Mouse (Mus musculus): Measurements from ENCODE around the gene Timm50.

Gene Timm50

GRCm38 (mm10) chr7:28311926-28312543, at the start of gene Timm50:
TSS of gene Timm50 (minus strand) at chr7:28312072.
- DNase-seq (ENCODE audit: low read depth), result peak; percentile 96

DNA sequence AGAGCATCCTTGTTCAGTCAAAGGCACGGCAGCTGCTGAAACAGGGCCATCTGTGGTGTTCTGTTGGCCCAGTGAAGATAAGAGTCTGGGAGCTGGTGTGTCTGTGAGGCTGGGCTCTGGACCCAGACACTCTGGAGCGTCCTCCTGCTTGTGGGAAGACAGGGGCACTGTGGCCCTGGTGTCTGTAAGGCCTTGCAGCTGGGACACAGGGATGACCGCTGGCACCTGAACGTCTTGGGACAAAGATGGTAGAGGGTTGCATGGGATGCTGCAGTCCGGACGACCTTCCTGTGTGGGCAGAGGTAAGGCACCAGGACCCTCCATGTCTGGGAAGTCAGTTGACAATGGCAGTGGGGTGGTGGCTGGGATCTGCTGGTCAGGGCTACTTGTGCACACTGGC, 48.4 kb upstream of the Timm50 start:
- DNase-seq (ENCODE audit: low read depth), result no peak

DNA sequence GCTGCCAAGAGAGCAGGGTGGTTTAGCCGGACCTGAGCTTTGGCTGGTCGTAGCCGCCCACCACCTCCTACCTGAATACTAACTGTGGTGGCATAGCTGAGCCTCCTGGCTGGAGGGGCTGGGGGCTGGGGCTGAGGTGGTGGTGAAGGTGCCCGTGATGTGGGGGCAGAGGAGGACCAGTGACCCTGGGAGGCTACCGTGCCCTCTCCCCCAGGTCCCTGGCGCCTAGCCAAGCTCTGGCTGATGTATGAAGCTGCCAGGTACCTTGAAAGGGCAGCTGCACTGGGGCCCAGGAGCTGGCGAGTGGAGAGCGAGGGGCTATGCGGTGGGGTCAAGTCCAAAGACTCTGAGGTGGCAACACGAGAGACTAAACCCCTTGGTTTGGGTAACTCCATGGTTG, 48.0 kb upstream of the Timm50 start:
- no peak for DNase-seq (ENCODE audit: low read depth)

- DNase-seq (ENCODE audit: low read depth), result no peak
These were observed 46.6 kb upstream of the Timm50 start for GRCm38 (mm10) chr7:28358431-28358830.

DNA sequence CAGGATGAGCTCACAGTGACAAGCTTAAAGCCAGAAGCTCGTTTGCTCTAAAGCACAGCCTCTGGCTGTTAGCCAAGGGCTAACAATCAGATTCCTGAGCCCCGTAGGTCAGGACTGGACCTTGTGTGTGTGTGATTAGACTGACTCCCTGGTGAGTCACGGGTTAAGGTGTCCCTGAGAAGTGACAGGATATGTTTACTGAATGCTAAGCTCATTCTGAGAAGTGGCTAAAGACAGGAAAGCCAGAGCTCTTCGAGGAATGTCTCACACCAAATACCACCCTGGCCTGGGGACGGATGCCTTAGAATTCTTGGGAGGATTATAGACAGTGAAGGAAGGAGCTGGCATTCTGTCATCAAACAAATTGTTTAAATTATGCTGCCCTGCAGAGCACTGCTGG, 46.1 kb upstream of the Timm50 start:
- peak; percentile 74 for DNase-seq (ENCODE audit: low read depth)

DNA sequence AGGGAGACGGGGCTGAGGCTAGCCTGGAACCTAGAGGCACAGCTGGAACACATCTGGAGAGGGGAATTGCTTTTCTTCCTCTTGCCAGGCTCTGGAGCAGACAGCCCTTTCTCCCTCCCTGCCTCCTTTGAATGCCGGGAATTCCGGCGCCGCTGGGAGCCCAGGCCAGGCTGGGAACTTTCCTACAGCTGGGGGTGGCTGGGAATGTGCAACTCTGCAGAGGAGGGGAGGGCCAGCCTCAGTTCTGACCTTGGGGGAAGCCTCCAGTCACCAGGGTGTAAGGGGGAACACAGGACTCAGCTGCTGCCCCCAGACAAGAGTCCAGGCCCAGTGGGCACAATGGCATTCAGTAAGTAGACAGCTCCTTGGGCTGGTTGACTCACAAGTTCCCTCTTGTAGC, 45.1 kb upstream of the Timm50 start:
- DNase-seq (ENCODE audit: low read depth), result no peak

DNA sequence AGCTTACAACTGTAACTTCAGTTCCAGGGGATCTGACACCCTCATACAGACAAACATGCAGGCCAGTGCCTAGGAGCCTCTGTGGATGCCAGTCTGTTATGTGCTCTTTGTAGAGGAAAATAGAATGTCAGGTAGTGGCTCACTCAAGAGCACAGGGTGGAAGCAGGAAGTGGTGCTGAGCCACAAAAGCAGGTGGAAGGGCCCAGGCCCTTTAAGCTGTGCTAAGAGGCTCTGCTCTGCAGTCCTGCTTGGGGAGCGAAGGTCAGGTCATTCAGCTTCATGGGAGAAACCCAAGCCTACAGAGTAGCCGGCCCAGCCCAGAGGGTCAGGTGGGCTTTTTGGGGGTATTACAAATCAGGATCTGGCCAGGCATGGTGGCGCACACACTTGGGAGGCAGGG, 43.3 kb upstream of the Timm50 start:
- no peak for DNase-seq (ENCODE audit: low read depth)

DNA sequence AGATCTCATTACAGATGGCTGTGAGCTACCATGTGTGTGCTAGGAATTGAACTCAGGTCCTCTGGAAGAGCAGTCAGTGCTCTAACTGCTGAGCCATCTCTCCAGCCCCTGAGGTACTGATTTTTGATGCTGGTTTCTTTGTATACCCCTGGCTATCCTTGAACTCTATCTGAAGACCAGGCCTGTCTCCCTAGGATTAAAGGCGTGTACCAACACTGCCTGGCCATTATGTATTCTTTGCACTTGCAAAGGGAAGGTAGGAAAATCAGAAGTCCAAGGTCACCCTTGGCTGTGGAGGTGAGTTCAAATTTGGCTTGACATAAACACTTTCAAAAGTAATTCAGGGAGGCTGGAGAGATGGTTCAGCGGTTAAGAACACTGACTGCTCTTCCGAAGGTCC, 42.7 kb upstream of the Timm50 start:
- DNase-seq (ENCODE audit: low read depth), result no peak

GRCm38 (mm10) chr7:28354113-28354581, 42.3 kb upstream of the Timm50 start:
- no peak for DNase-seq (ENCODE audit: low read depth)

- no peak for DNase-seq (ENCODE audit: low read depth)
These were observed 41.4 kb upstream of the Timm50 start for GRCm38 (mm10) chr7:28353267-28353666.

GRCm38 (mm10) chr7:28351676-28352191, 39.9 kb upstream of the Timm50 start:
- peak; percentile 46 for DNase-seq (ENCODE audit: low read depth)

DNA sequence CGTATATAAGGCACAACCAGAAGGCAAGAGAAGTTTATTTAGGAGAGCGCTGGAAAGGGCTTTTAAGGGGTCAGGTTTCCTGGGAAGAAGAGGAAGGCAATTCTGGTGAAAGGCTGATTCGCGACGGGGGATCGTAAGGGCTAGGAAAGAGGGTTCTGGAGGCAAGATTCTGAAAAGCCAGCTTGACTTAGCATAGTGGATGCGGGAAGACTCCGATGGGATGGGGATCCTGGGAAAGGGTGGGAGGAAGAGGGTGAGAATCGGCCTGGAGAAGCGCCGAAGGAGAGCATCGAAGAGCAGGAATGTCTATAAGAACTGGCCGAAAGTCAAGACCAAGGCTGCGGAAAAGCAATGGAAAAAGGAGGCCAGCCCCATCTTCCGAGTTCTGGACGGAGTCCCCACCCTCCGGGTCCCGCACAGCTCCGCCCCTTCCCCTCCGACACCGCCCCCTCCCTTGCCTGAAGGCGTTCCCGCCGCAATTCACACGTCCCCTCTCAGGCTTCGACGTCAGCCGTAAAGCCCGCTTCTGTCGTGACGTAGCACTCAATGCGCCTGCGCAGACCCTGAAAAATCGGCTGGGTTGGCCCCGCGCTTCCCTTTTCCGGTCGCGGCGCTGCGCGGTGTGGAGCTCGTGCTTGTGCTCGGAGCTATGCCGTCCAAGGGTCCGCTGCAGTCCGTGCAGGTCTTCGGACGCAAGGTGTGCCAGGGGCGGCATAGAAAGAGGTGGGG, 38.4 kb upstream of the Timm50 start, which contains the start of gene Rps16:
Rps16 (plus strand) TSS at position 498 of the 729 bp plus-strand sequence.
- DNase-seq (ENCODE audit: low read depth), result peak; percentile 98

- peak; percentile 62 for DNase-seq (ENCODE audit: low read depth)
These were observed 36.7 kb upstream of the Timm50 start for GRCm38 (mm10) chr7:28348601-28349000.

DNA sequence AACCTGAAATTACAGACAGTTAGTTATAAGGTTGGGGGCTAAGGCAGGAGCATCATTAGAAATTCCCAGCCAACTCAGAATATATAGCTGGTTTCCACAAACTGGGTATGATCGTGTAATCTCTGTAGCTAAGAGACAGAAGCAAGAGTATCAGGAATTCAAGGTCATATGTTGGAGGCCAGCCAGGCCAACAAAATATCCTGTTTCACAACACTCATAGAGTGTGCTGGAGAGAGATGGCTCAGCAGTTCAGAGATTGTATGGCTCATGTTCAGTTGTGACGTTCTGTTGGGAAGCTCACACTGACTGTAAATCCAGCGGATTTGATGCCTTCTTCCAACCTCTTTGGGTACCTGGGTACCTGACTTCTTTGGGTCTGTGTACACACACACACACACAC, 35.9 kb upstream of the Timm50 start:
- DNase-seq (ENCODE audit: low read depth), result peak; percentile 92

DNA sequence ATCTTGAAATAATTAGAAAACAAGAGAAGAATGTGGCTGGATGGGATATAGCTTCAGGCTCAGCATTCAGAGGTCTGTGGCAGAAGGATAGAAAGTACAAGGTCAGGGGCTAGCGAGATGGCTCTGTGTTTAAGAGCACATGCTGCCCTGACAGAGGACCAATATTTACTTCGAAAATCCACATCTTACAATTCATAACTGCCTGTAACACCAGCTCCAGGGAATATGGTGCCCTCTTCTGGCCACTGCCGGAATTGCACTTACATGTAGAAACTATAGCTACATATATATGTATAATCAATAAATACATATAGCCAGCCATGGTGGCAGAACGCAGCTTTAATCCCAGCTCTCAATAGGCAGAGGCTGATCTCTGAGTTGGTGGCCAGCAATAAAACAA, 32.8 kb upstream of the Timm50 start:
- peak; percentile 83 for DNase-seq (ENCODE audit: low read depth)

- DNase-seq (ENCODE audit: low read depth), result no peak
These were observed 29.5 kb upstream of the Timm50 start for GRCm38 (mm10) chr7:28341381-28341780.

GRCm38 (mm10) chr7:28339213-28339917, 27.5 kb upstream of the Timm50 start:
- peak; percentile 94 for DNase-seq (ENCODE audit: low read depth)

GRCm38 (mm10) chr7:28338108-28338998, 26.5 kb upstream of the Timm50 start, which contains the start of gene Supt5:
TSS of gene Supt5 (minus strand) at chr7:28338746.
- DNase-seq (ENCODE audit: low read depth), result peak; percentile 99

GRCm38 (mm10) chr7:28335471-28335870, 23.6 kb upstream of the Timm50 start:
- DNase-seq (ENCODE audit: low read depth), result peak; percentile 34

GRCm38 (mm10) chr7:28334534-28334933, 22.7 kb upstream of the Timm50 start:
- no peak for DNase-seq (ENCODE audit: low read depth)

DNA sequence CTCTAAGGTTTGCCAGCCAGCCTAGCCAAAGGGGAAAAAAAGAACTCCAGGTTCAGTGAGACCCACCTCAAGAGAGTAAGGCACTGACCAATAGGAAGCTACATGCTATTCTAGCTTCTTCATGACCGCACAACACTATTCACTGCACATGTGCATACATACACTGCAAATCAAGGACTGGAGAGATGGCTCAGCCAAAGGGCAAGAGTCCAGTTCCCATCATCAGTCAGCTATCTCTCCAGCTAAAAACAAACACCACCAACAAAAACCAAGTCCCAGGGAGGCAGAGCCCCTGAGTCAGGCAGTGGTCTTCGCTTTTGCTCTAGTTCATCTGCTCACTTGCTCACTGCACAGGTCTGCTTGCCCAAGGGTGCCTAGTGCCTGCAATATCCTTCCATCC, 16.4 kb upstream of the Timm50 start:
- DNase-seq (ENCODE audit: low read depth), result no peak

- peak; percentile 35 for DNase-seq (ENCODE audit: low read depth)
These were observed 14.6 kb upstream of the Timm50 start for GRCm38 (mm10) chr7:28326457-28326856.

All from 416B (cell line).